Mouse (Mus musculus) cerebellum, postnatal 25 days (tissue): Measurements from ENCODE around the gene 4931406C07Rik.
"Not testable (repeated sequence)": the region's sequence is repeated elsewhere in the genome, so short reads cannot be mapped to it uniquely, and the experiment has no call there.

Source experiments
- DNase-seq, 2 experiments: peaks; one replicate each; pipeline ENCODE4 v3.0.0; 2021; ENCODE audit warnings: mixed read lengths in 2 of 2

Gene 4931406C07Rik

GRCm38 (mm10) chr9:15306398-15307119 lies at the start of gene 4931406C07Rik:
Gene 4931406C07Rik, minus strand, starts transcription at chr9:15306448.
- no peak for DNase-seq

GRCm38 (mm10) chr9:15349925-15350324 lies 43.7 kb upstream of the 4931406C07Rik start:
- no peak for DNase-seq

- DNase-seq, result no peak
Measured at GRCm38 (mm10) chr9:15337776-15338175, 31.5 kb upstream of the 4931406C07Rik start.

- no peak for DNase-seq
Measured at GRCm38 (mm10) chr9:15318170-15318742, 12.0 kb upstream of the 4931406C07Rik start.

GRCm38 (mm10) chr9:15317223-15318169 lies 11.2 kb upstream of the 4931406C07Rik start:
- DNase-seq, result no peak

GRCm38 (mm10) chr9:15316296-15316695 lies 10.0 kb upstream of the 4931406C07Rik start:
- not testable (repeated sequence) for DNase-seq

- no peak for DNase-seq
Measured at GRCm38 (mm10) chr9:15314619-15315018, 8.4 kb upstream of the 4931406C07Rik start.

GRCm38 (mm10) chr9:15313633-15314032 lies 7.4 kb upstream of the 4931406C07Rik start:
- no peak for DNase-seq

- peak in 1 of 2 experiments; percentile 18 for DNase-seq
Measured at GRCm38 (mm10) chr9:15312054-15312735, 5.9 kb upstream of the 4931406C07Rik start.

- no peak for DNase-seq
Measured at GRCm38 (mm10) chr9:15310179-15310578, 3.9 kb upstream of the 4931406C07Rik start.

- no peak for DNase-seq
Measured at GRCm38 (mm10) chr9:15309425-15309824, 3.2 kb upstream of the 4931406C07Rik start.

- DNase-seq, result no peak
Measured at GRCm38 (mm10) chr9:15308254-15308653, 2.0 kb upstream of the 4931406C07Rik start.

GRCm38 (mm10) chr9:15307257-15307656 lies 1.0 kb upstream of the 4931406C07Rik start:
- no peak for DNase-seq

GRCm38 (mm10) chr9:15305503-15306397 lies 498 bp downstream of the 4931406C07Rik start, which contains the start of gene Taf1d:
Gene Taf1d, plus strand, starts transcription at chr9:15306214.
- peak; percentile 97 to 99 for DNase-seq

GRCm38 (mm10) chr9:15302881-15303280 lies 3.4 kb downstream of the 4931406C07Rik start:
- DNase-seq, result no peak

GRCm38 (mm10) chr9:15302006-15302405 lies 4.2 kb downstream of the 4931406C07Rik start:
- not testable (repeated sequence) for DNase-seq

- DNase-seq, result no peak
Measured at GRCm38 (mm10) chr9:15301399-15301798, 4.8 kb downstream of the 4931406C07Rik start.

- DNase-seq, result no peak
Measured at GRCm38 (mm10) chr9:15300056-15300455, 6.2 kb downstream of the 4931406C07Rik start.

GRCm38 (mm10) chr9:15298451-15298850 lies 7.8 kb downstream of the 4931406C07Rik start:
- no peak for DNase-seq

- no peak for DNase-seq
Measured at GRCm38 (mm10) chr9:15297112-15297511, 9.1 kb downstream of the 4931406C07Rik start.

- no peak for DNase-seq
Measured at GRCm38 (mm10) chr9:15289251-15289650, 17.0 kb downstream of the 4931406C07Rik start.
